Mouse (Mus musculus): ENCODE results near the gene Zfp687. TPM values are rescaled to one million over a fixed set of nuclear protein-coding genes. Genes with fewer than 3 reads are reported as not detected.
A peak's percentile ranks its signal among the peaks of the same experiment; 100 is the strongest.

Gene Zfp687
- polyA plus RNA-seq, 1 experiment from 2014 or later = 28.1 TPM

- peak overlapping the region; percentile 93 for H3K27ac ChIP-seq
- H3K36me3 ChIP-seq = peaks cover 12% of the 10 kb centered on the region
- peaks cover 28% of the 10 kb centered on the region for H3K4me1 ChIP-seq (replicated peaks)
- no peaks in the 10 kb centered on the region for H3K9me3 ChIP-seq
- peak; percentile 70 for ATAC-seq
- peak overlapping the region; percentile 66 for H3K9ac ChIP-seq (replicated peaks)
- no peaks in the 10 kb centered on the region for H3K27me3 ChIP-seq
- WGBS = 0% methylated on average over 39 of the region's 40 CpGs
- peak overlapping the region; percentile 98 for H3K4me2 ChIP-seq (replicated peaks)
- peak overlapping the region; percentile 82 for H3K4me3 ChIP-seq (replicated peaks)
Observed at GRCm38 (mm10) chr3:95015891-95016531, 763 bp upstream of the Zfp687 start.

GRCm38 (mm10) chr3:95014428-95015151 is 658 bp downstream of the Zfp687 start:
- WGBS = under 1% methylated on average over 44 of the region's 44 CpGs
- peak; percentile 19 for ATAC-seq

DNA sequence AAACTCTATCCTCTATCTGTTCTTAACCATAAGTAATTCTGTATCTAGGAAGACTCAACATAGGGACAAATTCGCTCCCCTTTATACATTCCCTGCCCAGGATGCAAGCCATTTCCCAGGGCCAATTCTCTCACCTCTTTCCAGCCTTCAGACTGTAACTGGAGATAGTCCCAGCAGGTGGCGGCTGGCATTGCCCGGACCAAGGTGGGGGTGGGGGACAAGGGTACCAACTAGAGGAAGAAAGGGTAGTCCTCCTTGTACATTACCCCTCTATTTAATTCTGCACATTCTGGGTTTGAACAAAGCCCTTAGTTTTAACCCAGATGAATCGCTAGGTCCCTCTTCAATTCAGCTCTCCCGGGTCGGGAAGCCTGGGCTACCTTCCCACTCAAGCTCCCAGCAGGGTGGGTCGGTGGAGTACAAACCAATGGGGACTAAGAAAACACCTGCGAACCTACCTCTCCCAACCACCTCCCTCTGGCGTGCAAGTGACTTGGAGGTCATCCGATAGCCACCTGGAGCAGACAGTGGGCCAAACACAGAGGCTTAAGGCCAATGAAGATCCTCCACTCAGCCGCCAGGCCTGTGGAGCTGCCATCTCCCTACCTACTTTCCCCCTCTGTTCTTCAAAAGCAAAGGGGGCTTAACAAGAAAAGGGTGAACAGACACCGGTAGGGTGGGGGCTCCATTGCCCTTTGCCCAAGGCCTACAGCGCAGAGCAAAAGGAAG is 1.4 kb downstream of the Zfp687 start:
- Histone ChIP-seq H3K27ac (peak overlapping the region; percentile 78; the same call in 1 of the 2 replicates), H3K9me3 (no peaks in the 10 kb centered on the region), H3K4me3 (replicated peaks) (peak overlapping the region; percentile 82), H3K36me3 (peaks cover 34% of the 10 kb centered on the region), H3K4me2 (replicated peaks) (peak overlapping the region; percentile 98), H3K4me1 (replicated peaks) (peaks cover 28% of the 10 kb centered on the region), H3K27me3 (no peaks in the 10 kb centered on the region), H3K9ac (replicated peaks) (peak overlapping the region; percentile 89)
- WGBS = 9% methylated on average over 13 of the region's 13 CpGs
- no peak for ATAC-seq

More at GRCm38 (mm10) chr3:95014428-95015151, 658 bp downstream of the Zfp687 start:
- H3K4me2 ChIP-seq (replicated peaks) = peak overlapping the region; percentile 98
- H3K36me3 ChIP-seq = peaks cover 27% of the 10 kb centered on the region
- H3K9me3 ChIP-seq = no peaks in the 10 kb centered on the region
- H3K9ac ChIP-seq (replicated peaks) = peak overlapping the region; percentile 89
- H3K4me1 ChIP-seq (replicated peaks) = peaks cover 28% of the 10 kb centered on the region
- H3K27me3 ChIP-seq = no peaks in the 10 kb centered on the region
- peak overlapping the region; percentile 82 for H3K4me3 ChIP-seq (replicated peaks)
- peak overlapping the region; percentile 78 for H3K27ac ChIP-seq

DNA sequence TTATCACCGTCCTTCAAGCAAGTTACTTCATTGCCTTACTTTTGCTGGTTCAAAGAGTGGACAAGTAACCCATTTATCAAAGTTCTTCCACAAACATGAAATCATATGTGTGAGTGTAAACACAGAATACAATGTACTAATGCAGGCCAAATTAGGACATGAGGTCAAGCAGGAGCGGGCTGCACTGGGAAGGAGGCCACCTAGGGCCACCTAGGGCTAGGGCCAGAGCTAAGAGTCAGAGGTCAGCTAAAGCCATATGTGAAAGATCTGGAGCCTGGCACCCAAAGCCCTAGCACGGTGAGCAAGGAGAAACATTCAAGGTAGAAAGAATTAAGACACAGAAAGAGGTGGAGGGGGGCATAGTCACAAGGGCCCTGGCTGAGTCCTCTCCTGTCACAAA is 2.3 kb downstream of the Zfp687 start:
- Histone ChIP-seq H3K4me2 (replicated peaks) (peak overlapping the region; percentile 98), H3K4me3 (replicated peaks) (peak overlapping the region; percentile 82), H3K27ac (no peak overlapping the region), H3K9ac (replicated peaks) (no peak overlapping the region), H3K27me3 (no peaks in the 10 kb centered on the region), H3K4me1 (replicated peaks) (peaks cover 28% of the 10 kb centered on the region), H3K36me3 (peaks cover 43% of the 10 kb centered on the region), H3K9me3 (no peaks in the 10 kb centered on the region)
- 85% methylated on average over 3 of the region's 3 CpGs for WGBS
- no peak for ATAC-seq

DNA sequence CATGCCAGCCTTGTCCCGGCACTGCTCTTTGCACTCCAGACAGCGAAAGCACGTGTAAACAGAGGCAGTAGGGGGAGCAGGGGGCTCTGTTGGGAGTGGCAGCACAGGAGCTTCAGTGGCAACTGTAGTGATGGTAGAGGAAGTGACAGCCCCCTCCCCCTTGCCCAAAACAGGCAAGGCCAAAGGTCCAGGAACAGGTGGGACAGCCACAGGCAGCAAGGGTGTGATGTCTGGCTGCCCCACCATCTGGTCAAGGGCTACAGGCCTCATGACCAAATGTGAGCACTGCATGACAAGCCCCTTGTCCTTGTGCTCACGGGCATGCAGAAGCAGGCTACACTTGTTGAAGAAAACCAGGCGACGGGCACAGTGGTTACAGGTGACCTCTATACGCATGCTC is 4.9 kb downstream of the Zfp687 start:
- Histone ChIP-seq H3K4me1 (replicated peaks) (peaks cover 29% of the 10 kb centered on the region), H3K9me3 (no peaks in the 10 kb centered on the region), H3K36me3 (peaks cover 66% of the 10 kb centered on the region), H3K4me3 (replicated peaks) (no peak overlapping the region), H3K27ac (no peak overlapping the region), H3K4me2 (replicated peaks) (no peak overlapping the region), H3K9ac (replicated peaks) (no peak overlapping the region), H3K27me3 (no peaks in the 10 kb centered on the region)
- 89% methylated on average over 7 of the region's 7 CpGs for WGBS
- no peak for ATAC-seq

- Histone ChIP-seq H3K27me3 (no peaks in the 10 kb centered on the region), H3K4me3 (replicated peaks) (no peak overlapping the region), H3K9me3 (no peaks in the 10 kb centered on the region), H3K27ac (peak overlapping the region; percentile 4; the same call in 1 of the 2 replicates), H3K36me3 (peaks cover 88% of the 10 kb centered on the region), H3K4me2 (replicated peaks) (no peak overlapping the region), H3K4me1 (replicated peaks) (peaks cover 11% of the 10 kb centered on the region), H3K9ac (replicated peaks) (no peak overlapping the region; the same call in 1 of the 2 replicates)
- WGBS = 89% methylated on average over 9 of the region's 9 CpGs
- 0 out of 2 replicates have a peak, but pooled peaks have one; percentile 16 for ATAC-seq
Observed at GRCm38 (mm10) chr3:95007706-95008105, 7.5 kb downstream of the Zfp687 start.

DNA sequence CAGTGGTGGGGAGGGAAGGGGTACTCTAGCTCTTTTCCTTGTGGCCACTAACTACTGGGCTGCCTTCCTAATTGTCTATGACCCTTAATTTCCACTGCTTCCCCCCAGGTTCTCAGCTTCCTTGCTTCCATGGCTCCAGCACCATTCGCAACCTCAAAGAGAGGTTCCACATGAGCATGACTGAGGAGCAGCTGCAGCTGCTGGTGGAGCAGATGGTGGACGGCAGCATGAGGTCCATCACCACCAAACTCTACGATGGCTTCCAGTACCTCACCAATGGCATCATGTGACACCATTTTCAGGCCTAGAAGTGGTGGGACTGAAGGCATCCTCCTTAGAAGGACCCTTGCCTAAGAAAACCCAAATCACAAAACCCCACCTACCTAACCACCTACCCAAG is 9.6 kb downstream of the Zfp687 start:
- 86% methylated on average over 3 of the region's 3 CpGs for WGBS
- no peak overlapping the region for H3K4me3 ChIP-seq (replicated peaks)
- H3K9me3 ChIP-seq = no peaks in the 10 kb centered on the region
- H3K36me3 ChIP-seq = peaks cover 91% of the 10 kb centered on the region
- no peak overlapping the region for H3K4me2 ChIP-seq (replicated peaks)
- no peak for ATAC-seq
- H3K27me3 ChIP-seq = no peaks in the 10 kb centered on the region
- peaks cover 13% of the 10 kb centered on the region for H3K4me1 ChIP-seq (replicated peaks)
- H3K9ac ChIP-seq (replicated peaks) = no peak overlapping the region
- no peak overlapping the region for H3K27ac ChIP-seq

- H3K27me3 ChIP-seq = no peaks in the 10 kb centered on the region
- no peak overlapping the region for H3K4me2 ChIP-seq (replicated peaks)
- H3K36me3 ChIP-seq = peaks cover 87% of the 10 kb centered on the region
- no peak overlapping the region for H3K9ac ChIP-seq (replicated peaks)
- no peak for ATAC-seq
- no peak overlapping the region for H3K4me3 ChIP-seq (replicated peaks)
- H3K27ac ChIP-seq = no peak overlapping the region
- peaks cover 13% of the 10 kb centered on the region for H3K4me1 ChIP-seq (replicated peaks)
- H3K9me3 ChIP-seq = no peaks in the 10 kb centered on the region
Observed at GRCm38 (mm10) chr3:95003273-95003672, 12.0 kb downstream of the Zfp687 start.

- no peak overlapping the region for H3K4me2 ChIP-seq (replicated peaks)
- H3K27me3 ChIP-seq = no peaks in the 10 kb centered on the region
- no peaks in the 10 kb centered on the region for H3K9me3 ChIP-seq
- no peak overlapping the region for H3K4me3 ChIP-seq (replicated peaks)
- ATAC-seq = peak; percentile 43
- H3K36me3 ChIP-seq = peaks cover 86% of the 10 kb centered on the region
- WGBS = 52% methylated on average over 4 of the region's 4 CpGs
- no peak overlapping the region for H3K27ac ChIP-seq
- H3K4me1 ChIP-seq (replicated peaks) = peaks cover 13% of the 10 kb centered on the region
- no peak overlapping the region for H3K9ac ChIP-seq (replicated peaks)
Observed at GRCm38 (mm10) chr3:95002569-95002968, 12.7 kb downstream of the Zfp687 start.

- Histone ChIP-seq H3K9me3 (no peaks in the 10 kb centered on the region), H3K4me3 (replicated peaks) (no peak overlapping the region), H3K4me1 (replicated peaks) (no peaks in the 10 kb centered on the region), H3K36me3 (peaks cover 91% of the 10 kb centered on the region), H3K27ac (no peak overlapping the region), H3K27me3 (no peaks in the 10 kb centered on the region), H3K9ac (replicated peaks) (no peak overlapping the region), H3K4me2 (replicated peaks) (no peak overlapping the region)
- no peak for ATAC-seq
- 46% methylated on average over 2 of the region's 2 CpGs for WGBS
Observed at GRCm38 (mm10) chr3:94996946-94997345, 18.3 kb downstream of the Zfp687 start.

- peaks cover 73% of the 10 kb centered on the region for H3K36me3 ChIP-seq
- H3K9ac ChIP-seq (replicated peaks) = no peak overlapping the region
Observed at GRCm38 (mm10) chr3:94989159-94989761, 26.0 kb downstream of the Zfp687 start.

More at GRCm38 (mm10) chr3:94989159-94989761, 26.0 kb downstream of the Zfp687 start:
- Histone ChIP-seq H3K4me1 (replicated peaks) (peaks cover 7% of the 10 kb centered on the region; the same call in 1 of the 2 replicates), H3K9me3 (no peaks in the 10 kb centered on the region), H3K4me3 (replicated peaks) (no peak overlapping the region), H3K4me2 (replicated peaks) (no peak overlapping the region), H3K27ac (no peak overlapping the region), H3K27me3 (no peaks in the 10 kb centered on the region)
- WGBS = 59% methylated on average over 9 of the region's 9 CpGs
- ATAC-seq = no peak

Data from midbrain, embryonic 13.5 days (tissue).